Mouse (Mus musculus) limb, embryonic 10.5 days (tissue): ENCODE results near the gene Ccl26. TPM values are rescaled to one million over a fixed set of nuclear protein-coding genes. Genes with fewer than 3 reads are reported as not detected.
"Not testable (repeated sequence)": the region's sequence is repeated elsewhere in the genome, so short reads cannot be mapped to it uniquely, and the experiment has no call there.

Source experiments
- DNase-seq: peaks from one replicate; pipeline ENCODE4 v3.0.0-alpha.2; 2017; ENCODE audit warnings: low spot score
- H3K27ac ChIP-seq: fragments of 300-500 bp; sonication (generic); 2 replicates; pipeline ENCODE4 v1.5.1; 2016; ENCODE audit warnings: mild to moderate bottlenecking
- H3K27me3 ChIP-seq: fragments of 300-500 bp; sonication (generic); 2 replicates; pipeline ENCODE4 v1.6.1; 2016; ENCODE audit warnings: low read depth, mild to moderate bottlenecking; ENCODE audit not compliant: poor library complexity, severe bottlenecking
- H3K36me3 ChIP-seq: fragments of 300-500 bp; sonication (generic); 2 replicates; pipeline ENCODE4 v1.6.1; 2016; ENCODE audit warnings: mild to moderate bottlenecking, moderate library complexity
- H3K4me1 ChIP-seq: fragments of 300-500 bp; sonication (generic); 2 replicates; pipeline ENCODE4 v1.6.1; 2016
- H3K4me3 ChIP-seq: fragments of 300-500 bp; sonication (generic); 2 replicates; pipeline ENCODE4 v1.5.1; 2016; ENCODE audit warnings: mild to moderate bottlenecking, moderate library complexity
- H3K9me3 ChIP-seq: fragments of 300-500 bp; sonication (generic); replicated peaks from 2 replicates; pipeline ENCODE4 v1.6.1; 2016; ENCODE audit warnings: mild to moderate bottlenecking
- WGBS: fragments of 180-500 bp; shearing (Covaris S2); methylation state at CpG from one replicate; pipeline ENCODE4 v1.1.7; 2016; 5-methylcytosine and 5-hydroxymethylcytosine counted together
- polyA plus RNA-seq: library from polyadenylated mRNA; unstranded; fragments of >200 nt; fragmentation: Nextera tagmentation; extraction: Ambion mirVana; gene quantifications from 2 replicates; pipeline ENCODE4 v1.2.1, GENCODE M21; 2016

Gene Ccl26
- polyA plus RNA-seq: not detected in 2 replicates

GRCm38 (mm10) chr5:135563469-135563868, at the start of gene Ccl26:
TSS of gene Ccl26 (minus strand) at chr5:135563569.
- WGBS: 92% methylated on average over 3 of the region's 3 CpGs

DNA sequence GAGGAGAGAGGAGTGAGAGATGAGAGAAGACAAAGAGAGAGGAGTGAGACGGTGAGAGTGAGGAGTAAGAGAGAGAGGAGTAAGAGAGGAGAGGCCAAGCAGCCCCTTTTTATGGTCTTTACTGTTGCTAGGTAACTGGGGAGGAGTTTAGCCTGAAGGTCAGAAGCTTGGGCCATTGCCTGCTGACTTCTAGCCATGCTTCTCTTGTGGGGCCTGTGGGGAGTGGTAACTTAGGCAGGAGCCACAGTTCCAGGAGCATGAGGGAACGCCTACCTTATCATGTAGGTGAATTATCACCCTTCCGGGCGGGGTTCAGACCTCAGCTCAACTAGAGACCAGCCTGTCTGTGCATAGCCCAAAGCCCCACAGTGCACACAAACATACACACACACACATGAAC, 46.4 kb upstream of the Ccl26 start:
- no peaks in the 10 kb centered on the region for H3K36me3 ChIP-seq

More at GRCm38 (mm10) chr5:135563469-135563868, at the start of gene Ccl26:
- H3K27ac ChIP-seq: no peak within 1 kb of the TSS
- H3K4me3 ChIP-seq: no peak within 1 kb of the TSS
- DNase-seq: no peak
- H3K36me3 ChIP-seq: no peaks in the 10 kb centered on the region
- no peaks in the 10 kb centered on the region for H3K9me3 ChIP-seq
- H3K4me1 ChIP-seq: no peaks in the 10 kb centered on the region
- no peaks in the 10 kb centered on the region for H3K27me3 ChIP-seq

GRCm38 (mm10) chr5:135607581-135607980, 44.2 kb upstream of the Ccl26 start:
- Histone ChIP-seq H3K27ac (no peak overlapping the region), H3K4me3 (no peak overlapping the region), H3K27me3 (no peaks in the 10 kb centered on the region), H3K36me3 (no peaks in the 10 kb centered on the region), H3K4me1 (no peaks in the 10 kb centered on the region), H3K9me3 (peaks cover 6% of the 10 kb centered on the region)
- no peak for DNase-seq
- WGBS: 64% methylated on average over 1 of the region's 1 CpGs

More for the DNA sequence above, 46.4 kb upstream of the Ccl26 start:
- WGBS: 83% methylated on average over 4 of the region's 4 CpGs
- no peaks in the 10 kb centered on the region for H3K27me3 ChIP-seq
- H3K4me1 ChIP-seq: no peaks in the 10 kb centered on the region
- no peak overlapping the region for H3K4me3 ChIP-seq
- H3K27ac ChIP-seq: no peak overlapping the region
- no peaks in the 10 kb centered on the region for H3K9me3 ChIP-seq
- no peak for DNase-seq

GRCm38 (mm10) chr5:135606717-135607116, 43.3 kb upstream of the Ccl26 start:
- not testable (repeated sequence) for H3K27ac ChIP-seq, H3K27me3 ChIP-seq, H3K4me1 ChIP-seq, H3K9me3 ChIP-seq, H3K4me3 ChIP-seq, DNase-seq, H3K36me3 ChIP-seq
- WGBS: no CpG with 5 or more reads among the region's 1 CpGs

DNA sequence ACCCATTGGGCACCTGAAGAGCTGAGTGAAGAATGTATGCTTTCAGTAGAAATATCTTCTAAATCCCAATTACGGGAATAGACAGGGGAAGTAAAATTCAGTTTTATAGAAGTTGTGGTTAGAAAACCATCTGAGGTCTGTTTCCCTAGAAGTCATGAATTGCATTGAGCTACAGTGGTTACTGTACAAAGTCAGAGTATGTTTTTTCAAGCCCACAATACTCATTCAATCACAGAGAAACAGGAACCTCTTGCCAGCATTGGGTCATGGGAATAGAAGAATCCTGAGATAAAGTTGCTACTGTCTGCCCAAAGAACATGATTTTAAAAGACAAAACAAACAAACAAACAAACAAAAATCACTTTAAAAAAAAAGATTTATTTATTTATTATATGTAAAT, 41.3 kb upstream of the Ccl26 start:
- H3K27ac ChIP-seq, H3K4me1 ChIP-seq, H3K9me3 ChIP-seq, H3K4me3 ChIP-seq, H3K27me3 ChIP-seq, DNase-seq, H3K36me3 ChIP-seq: not testable (repeated sequence)
- WGBS: no CpG with 5 or more reads among the region's 1 CpGs

DNA sequence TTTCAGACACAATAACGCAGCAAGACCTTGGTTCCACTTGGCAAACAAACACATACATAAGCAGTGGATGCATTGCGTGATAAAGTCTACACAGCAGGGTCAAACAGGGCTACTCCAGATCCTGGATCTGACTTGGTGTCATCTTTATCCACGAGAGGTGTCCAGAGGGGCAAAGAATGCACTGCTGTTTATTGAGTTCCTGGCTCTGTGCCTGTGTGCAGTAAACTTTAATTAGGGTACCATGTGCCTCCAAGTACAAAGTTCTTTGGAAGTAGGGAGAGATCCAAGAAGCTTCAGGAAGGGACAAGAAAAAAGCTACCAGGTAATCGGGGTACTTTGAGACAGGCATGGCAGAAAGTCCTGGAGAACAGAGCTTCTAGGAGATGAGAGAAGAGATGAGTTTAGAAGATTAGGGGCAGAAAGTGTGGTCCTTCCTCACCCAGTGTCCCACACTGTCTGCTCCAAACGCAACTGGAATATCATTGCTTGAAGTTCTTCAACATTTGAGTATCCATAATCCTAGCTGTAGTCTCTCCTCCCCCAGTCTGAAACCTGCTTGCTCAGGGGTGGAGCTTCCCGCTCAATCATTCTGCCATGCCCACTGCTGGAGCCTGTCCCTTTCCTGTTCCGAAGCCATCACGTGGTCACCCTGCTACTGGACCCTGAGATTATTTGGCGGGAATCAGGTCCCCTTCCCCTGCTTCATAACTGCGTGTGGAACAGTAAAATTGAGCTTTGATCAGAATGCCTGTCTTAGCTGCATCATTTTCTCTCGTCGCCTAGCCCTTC, 26.8 kb upstream of the Ccl26 start:
- no peak for DNase-seq
- Histone ChIP-seq H3K27ac (no peak overlapping the region), H3K27me3 (no peaks in the 10 kb centered on the region), H3K36me3 (no peaks in the 10 kb centered on the region), H3K4me1 (no peaks in the 10 kb centered on the region), H3K4me3 (no peak overlapping the region), H3K9me3 (no peaks in the 10 kb centered on the region)
- WGBS: 83% methylated on average over 12 of the region's 12 CpGs

- H3K27me3 ChIP-seq: no peaks in the 10 kb centered on the region
- H3K9me3 ChIP-seq: no peaks in the 10 kb centered on the region
- no peak for DNase-seq
- WGBS: 94% methylated on average over 4 of the region's 4 CpGs
- H3K36me3 ChIP-seq: no peaks in the 10 kb centered on the region
- no peaks in the 10 kb centered on the region for H3K4me1 ChIP-seq
- no peak overlapping the region for H3K27ac ChIP-seq
- no peak overlapping the region for H3K4me3 ChIP-seq
Measured at GRCm38 (mm10) chr5:135587764-135588163, 24.4 kb upstream of the Ccl26 start.

DNA sequence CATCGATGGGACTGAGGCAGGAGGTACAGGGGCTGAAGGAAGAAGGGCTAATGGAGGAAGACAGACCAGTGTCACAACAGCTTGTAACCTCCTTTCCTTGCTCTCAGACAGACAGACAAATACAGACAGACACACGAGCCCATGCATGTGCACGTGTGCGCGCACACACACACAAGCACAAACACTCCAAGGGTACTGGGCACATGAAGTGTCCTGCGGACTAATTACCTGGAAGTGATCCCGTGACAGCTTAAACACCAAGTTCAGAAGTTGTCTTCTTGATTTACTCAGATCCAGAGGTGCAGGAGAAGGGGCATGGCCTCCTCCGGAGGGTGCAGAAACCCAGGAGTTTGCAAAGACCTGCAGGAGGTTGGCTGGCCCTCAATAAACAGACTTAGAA, 22.3 kb upstream of the Ccl26 start:
- WGBS: 89% methylated on average over 8 of the region's 8 CpGs
- no peak overlapping the region for H3K4me3 ChIP-seq
- H3K27ac ChIP-seq: no peak overlapping the region
- no peaks in the 10 kb centered on the region for H3K27me3 ChIP-seq
- H3K9me3 ChIP-seq: no peaks in the 10 kb centered on the region
- H3K36me3 ChIP-seq: no peaks in the 10 kb centered on the region
- no peaks in the 10 kb centered on the region for H3K4me1 ChIP-seq
- no peak for DNase-seq

GRCm38 (mm10) chr5:135582330-135582729, 19.0 kb upstream of the Ccl26 start:
- no peak for DNase-seq
- 86% methylated on average over 4 of the region's 4 CpGs for WGBS
- no peak overlapping the region for H3K4me3 ChIP-seq
- H3K36me3 ChIP-seq: no peaks in the 10 kb centered on the region
- no peaks in the 10 kb centered on the region for H3K4me1 ChIP-seq
- no peaks in the 10 kb centered on the region for H3K9me3 ChIP-seq
- no peak overlapping the region for H3K27ac ChIP-seq
- no peaks in the 10 kb centered on the region for H3K27me3 ChIP-seq

- Histone ChIP-seq H3K27me3 (no peaks in the 10 kb centered on the region), H3K36me3 (no peaks in the 10 kb centered on the region), H3K4me3 (no peak overlapping the region), H3K4me1 (no peaks in the 10 kb centered on the region), H3K9me3 (no peaks in the 10 kb centered on the region), H3K27ac (no peak overlapping the region)
- WGBS: 93% methylated on average over 10 of the region's 10 CpGs
- no peak for DNase-seq
Measured at GRCm38 (mm10) chr5:135579331-135579751, 16.0 kb upstream of the Ccl26 start.

DNA sequence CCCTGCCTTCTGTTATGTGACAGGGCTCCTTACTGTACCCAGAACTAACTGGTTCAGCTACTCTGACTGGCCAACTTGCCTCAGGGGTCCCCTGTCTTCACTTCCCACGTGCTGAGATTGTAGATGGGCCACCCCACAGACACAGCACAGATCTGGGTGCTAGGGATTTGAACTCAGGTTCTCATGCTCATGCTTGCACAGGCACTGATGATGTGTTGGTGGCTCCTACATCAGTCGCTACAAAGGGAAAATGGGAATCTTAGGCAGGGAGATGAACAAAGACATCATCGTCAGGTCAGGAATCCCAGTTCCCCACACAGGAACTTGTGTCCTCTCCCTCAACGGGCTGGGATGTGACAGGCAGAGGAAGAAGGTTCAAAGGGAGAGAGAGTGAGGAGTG, 12.7 kb upstream of the Ccl26 start:
- no peak for DNase-seq
- H3K27ac ChIP-seq: no peak overlapping the region
- WGBS: 69% methylated on average over 4 of the region's 4 CpGs

DNA sequence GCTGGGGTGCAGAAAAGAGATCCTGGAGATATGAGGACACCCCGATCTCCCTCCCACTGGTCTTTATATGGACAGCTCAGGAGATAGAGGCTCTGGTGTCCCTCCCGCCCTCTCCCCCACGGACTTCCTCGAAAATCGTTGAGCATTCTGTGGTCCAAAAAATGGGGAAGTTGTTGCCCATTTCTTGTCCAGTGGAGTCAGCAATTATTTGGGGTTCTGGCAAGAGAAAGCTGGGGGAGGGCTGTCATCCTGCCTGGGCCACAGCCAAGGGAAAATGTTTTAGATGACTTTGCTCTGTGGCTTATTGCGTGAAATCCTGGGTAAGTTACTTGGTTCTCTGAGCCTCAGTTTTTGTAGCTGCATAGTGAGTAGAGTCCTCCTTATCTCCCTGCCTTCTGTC, 9.6 kb upstream of the Ccl26 start, which contains the start of gene Ccl24:
Gene Ccl24, minus strand, starts transcription at position 44 of the 400 bp plus-strand sequence.
- no peaks in the 10 kb centered on the region for H3K4me1 ChIP-seq
- no peaks in the 10 kb centered on the region for H3K27me3 ChIP-seq
- no peaks in the 10 kb centered on the region for H3K9me3 ChIP-seq
- no peak for DNase-seq
- no peaks in the 10 kb centered on the region for H3K36me3 ChIP-seq
- no peak within 1 kb of the TSS for H3K4me3 ChIP-seq
- WGBS: 90% methylated on average over 6 of the region's 6 CpGs
- H3K27ac ChIP-seq: no peak within 1 kb of the TSS

More for the DNA sequence above, 12.7 kb upstream of the Ccl26 start:
- no peak overlapping the region for H3K4me3 ChIP-seq
- H3K9me3 ChIP-seq: no peaks in the 10 kb centered on the region
- no peaks in the 10 kb centered on the region for H3K27me3 ChIP-seq
- H3K36me3 ChIP-seq: no peaks in the 10 kb centered on the region
- no peaks in the 10 kb centered on the region for H3K4me1 ChIP-seq

- no peaks in the 10 kb centered on the region for H3K4me1 ChIP-seq
- H3K36me3 ChIP-seq: no peaks in the 10 kb centered on the region
- WGBS: 82% methylated on average over 6 of the region's 6 CpGs
- H3K4me3 ChIP-seq: no peak overlapping the region
- DNase-seq: no peak
- H3K27ac ChIP-seq: no peak overlapping the region
- no peaks in the 10 kb centered on the region for H3K27me3 ChIP-seq
- no peaks in the 10 kb centered on the region for H3K9me3 ChIP-seq
Measured at GRCm38 (mm10) chr5:135568698-135569097, 5.3 kb upstream of the Ccl26 start.
